Mouse (Mus musculus) thymus, postnatal 36 days (tissue): ENCODE data around the gene Dst.

ENCODE experiments used
- DNase-seq, 2 experiments: peaks; one replicate each; pipeline ENCODE4 v3.0.0; 2022; ENCODE audit warnings: mixed read lengths in 2 of 2

The Dst gene

DNA sequence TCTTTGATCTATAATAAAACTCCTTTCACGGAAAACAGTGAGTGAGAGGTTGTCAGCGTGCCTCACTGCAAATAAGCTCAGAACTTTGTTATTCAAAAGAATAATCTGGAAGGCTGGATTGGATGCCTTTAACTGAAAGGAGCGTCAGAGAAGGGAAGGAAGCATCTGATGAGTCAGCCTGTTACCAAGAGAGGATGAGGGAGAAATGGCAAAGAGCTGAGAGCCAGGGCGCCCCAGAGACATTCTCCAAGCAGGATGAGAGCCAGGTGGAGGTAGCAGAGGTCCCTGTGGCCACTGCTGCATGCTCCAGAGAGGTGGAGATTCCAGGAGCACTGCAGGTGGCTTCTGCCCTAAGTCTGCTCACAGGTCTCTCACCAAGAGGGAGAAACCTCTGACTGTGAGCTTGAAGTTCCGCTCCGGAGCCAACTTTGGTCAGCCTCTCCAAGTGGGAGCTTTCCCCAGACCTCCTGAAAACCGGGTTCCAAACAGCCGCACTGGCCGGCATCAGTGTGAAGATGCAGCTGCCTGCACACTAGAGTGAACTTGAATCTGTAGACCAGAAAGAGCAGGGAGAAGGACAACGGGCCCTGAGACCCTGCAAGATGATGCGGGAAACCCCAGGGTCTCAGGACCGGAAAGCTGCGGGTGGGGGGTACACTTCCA is 231.3 kb downstream of the Dst start:
- no peak for DNase-seq

GRCm38 (mm10) chr1:34139871-34140471 is 231.9 kb downstream of the Dst start:
- DNase-seq: no peak

- DNase-seq: no peak
These were observed 232.7 kb downstream of the Dst start for GRCm38 (mm10) chr1:34140686-34141085.

DNA sequence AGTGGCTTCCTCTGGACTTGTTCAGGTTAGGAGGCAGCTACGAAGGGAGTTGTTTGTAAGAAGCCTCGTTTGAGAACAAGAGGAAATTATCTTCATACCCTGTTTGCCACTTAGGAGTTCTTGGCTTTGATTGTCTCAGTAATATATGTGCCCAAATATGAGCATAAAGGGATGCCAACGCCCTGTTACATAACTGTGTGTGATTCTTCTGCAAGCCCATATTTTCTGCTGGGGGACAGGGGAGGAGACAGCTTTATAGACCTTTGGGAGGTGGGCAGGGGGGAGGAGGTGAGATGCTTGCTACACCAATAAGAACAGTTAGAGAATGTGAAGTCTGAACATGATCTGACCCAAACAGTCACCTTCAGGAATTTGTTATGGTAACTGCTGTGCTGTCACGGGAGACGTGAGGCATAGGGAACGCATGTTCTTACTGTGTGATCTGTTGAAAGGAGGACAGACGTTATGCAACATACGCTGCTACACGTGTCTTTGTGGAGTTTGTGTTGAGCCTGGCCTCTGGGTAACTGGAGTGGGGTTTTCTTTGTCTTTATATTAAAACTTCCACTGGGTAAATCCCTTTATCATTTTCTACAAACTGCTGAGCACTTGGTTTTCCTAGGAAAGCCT is 235.0 kb downstream of the Dst start:
- no peak for DNase-seq

DNA sequence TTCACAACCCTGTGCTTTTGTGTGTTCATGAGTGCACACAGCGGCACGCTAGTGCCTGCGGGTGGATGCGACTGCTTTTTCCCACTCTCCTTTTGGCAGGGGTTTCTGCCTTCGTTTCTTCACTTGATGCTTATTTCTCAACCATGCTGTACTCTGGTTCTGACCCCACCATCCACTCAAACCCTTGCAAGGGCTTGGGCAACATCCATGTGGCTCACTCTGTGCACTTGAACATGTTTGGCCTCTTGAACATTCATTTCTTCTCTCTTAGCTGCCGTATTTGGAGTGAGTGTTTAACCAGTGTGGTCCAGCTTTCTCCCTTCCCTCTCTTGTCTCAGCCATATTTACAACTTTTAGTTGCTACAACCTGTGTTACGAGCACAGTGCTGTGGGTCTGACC is 236.8 kb downstream of the Dst start:
- no peak for DNase-seq

GRCm38 (mm10) chr1:34148039-34148438 is 240.0 kb downstream of the Dst start:
- DNase-seq: no peak

DNA sequence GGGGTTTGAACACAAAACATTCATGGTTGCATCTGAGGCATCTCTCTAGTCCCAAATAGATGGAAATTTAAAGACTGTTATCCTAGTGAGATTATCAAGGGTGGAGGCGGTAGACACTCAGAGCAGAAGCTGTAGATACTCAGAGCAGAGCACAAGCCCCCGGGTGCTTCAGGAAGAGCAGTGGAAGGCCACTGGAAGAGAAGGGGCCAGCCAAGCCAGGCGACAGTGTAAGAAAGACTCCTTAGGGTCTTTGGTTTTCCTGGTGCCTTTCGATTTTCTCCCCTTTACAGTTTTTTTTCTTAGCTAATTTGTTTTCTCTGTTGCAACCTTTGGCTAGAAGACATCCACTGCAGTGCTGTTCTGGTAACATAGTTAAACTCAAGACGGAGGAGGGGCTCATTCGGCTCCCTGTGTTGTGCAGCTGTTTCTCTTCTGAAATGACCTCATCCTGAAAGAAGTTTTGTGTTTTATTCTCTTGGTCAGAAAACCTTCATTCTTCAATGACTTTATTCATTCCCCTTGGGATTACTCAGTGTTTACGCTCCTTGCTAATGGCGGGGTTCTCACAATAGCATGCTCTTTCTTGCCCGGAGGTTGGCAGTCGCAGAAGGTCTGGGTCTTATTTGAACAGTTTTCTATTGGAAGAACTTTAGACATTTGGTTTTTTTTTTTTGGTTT is 242.5 kb downstream of the Dst start:
- DNase-seq: no peak

- DNase-seq: no peak
These were observed 244.7 kb downstream of the Dst start for GRCm38 (mm10) chr1:34152683-34153082.

GRCm38 (mm10) chr1:34156058-34156457 is 248.0 kb downstream of the Dst start:
- DNase-seq: no peak

- no peak for DNase-seq
These were observed 249.7 kb downstream of the Dst start for GRCm38 (mm10) chr1:34157702-34158101.

GRCm38 (mm10) chr1:34158822-34159221 is 250.8 kb downstream of the Dst start:
- no peak for DNase-seq

GRCm38 (mm10) chr1:34159898-34160297 is 251.9 kb downstream of the Dst start:
- no peak for DNase-seq

GRCm38 (mm10) chr1:34164616-34165295 is 256.7 kb downstream of the Dst start:
- DNase-seq: peak; percentile 64 to 71

DNA sequence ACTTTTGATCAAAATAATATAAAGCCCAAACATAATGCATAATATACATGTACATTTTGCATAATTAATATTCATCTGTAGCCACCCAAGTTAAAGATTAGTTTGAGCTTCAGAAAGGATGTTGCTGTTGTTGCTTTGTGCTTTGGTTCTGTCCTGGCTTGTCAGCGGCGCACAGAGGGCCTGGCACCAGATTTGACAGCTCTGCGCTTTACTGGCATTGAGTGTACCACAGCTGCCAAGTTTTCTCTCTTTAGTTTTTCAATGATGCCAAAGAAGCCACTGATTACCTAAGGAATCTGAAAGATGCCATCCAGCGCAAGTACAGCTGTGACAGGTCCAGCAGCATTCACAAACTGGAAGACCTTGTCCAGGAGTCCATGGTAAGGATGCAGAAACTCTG is 257.9 kb downstream of the Dst start:
- DNase-seq: no peak

DNA sequence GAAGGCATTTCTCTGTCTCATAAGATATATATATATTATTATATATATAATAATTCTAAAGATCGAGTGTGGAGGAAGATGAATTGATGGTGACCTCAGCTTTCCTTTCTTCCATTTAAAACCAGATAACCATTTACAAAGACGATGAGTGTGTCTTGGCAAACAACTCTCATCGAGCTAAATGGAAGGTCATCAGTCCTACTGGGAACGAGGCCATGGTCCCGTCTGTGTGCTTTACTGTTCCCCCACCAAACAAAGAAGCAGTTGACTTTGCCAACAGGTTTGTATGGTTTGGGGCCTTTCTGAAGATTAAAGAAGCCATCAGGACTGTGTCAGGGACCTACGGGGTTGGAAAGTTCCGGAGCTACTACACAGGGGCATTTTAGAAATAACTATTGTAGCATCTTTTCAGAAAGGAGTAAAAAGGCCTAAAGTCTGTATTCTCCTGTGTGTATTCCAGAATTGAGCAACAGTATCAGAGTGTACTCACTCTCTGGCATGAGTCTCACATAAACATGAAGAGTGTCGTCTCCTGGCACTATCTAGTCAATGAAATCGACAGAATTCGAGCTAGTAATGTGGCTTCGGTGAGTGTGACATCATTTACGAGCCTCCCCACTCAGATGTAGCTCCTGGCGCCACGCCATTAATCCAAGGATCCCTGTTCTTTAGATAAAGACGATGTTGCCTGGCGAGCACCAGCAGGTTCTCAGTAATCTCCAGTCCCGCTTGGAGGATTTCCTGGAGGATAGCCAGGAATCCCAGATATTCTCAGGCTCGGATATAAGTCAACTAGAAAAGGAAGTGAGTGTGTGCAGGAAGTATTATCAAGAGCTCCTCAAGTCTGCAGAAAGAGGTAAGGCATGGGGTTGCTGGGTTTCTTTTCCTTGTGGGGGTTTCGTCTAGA is 259.4 kb downstream of the Dst start:
- DNase-seq: no peak

DNA sequence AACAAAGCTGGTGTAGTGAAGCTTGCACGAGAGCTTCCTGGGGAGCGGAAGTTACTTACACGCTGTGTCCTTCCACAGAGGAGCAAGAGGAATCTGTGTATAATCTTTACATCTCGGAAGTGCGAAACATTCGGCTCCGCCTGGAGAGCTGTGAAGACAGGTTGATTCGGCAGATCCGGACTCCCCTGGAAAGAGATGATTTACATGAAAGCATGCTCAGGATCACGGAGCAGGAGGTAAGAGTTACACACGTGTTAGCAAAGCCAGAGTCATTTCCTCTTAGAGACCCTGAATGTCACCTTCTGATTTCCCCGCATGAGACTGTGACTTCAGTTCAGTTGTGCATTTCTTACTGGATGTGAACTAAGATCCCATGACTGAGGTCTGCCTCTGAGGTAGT is 261.1 kb downstream of the Dst start:
- DNase-seq: no peak

DNA sequence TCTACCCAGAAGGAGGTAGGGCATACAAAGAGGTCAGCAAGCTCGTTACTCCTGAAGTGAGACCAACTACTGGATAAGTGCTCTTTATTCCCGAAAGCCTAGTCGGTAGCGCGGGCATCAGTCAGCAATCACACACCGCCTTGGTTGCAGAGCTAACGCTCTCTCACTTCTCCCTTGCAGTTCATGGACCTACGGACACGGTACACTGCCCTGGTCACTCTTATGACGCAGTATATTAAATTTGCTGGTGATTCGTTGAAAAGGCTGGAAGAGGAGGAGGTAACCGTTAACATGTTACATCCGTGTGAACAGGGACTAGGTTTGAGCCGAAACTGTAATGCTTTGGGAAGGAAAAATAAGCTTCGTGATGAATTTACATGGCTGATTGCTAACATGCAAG is 266.5 kb downstream of the Dst start:
- DNase-seq: no peak

DNA sequence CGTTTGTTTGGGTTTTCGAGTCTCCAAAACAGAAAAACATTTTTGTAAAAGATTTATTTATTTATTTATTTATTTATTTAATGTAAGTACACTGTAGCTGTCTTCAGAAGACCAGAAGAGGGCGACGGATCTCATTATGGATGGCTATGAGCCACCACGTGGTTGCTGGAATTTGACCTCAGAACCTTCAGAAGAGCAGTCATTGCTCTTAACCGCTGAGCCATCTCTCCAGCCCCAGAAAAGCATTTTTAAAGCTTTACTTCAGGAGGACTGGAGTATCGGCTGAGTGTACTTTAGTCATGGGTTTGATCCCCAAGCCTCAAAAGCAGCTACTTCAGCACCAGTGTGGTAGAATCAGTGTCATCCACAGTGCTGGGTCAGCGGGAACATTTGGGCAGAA is 266.9 kb downstream of the Dst start:
- no peak for DNase-seq

GRCm38 (mm10) chr1:34178022-34178727 is 270.1 kb downstream of the Dst start:
- DNase-seq: no peak

DNA sequence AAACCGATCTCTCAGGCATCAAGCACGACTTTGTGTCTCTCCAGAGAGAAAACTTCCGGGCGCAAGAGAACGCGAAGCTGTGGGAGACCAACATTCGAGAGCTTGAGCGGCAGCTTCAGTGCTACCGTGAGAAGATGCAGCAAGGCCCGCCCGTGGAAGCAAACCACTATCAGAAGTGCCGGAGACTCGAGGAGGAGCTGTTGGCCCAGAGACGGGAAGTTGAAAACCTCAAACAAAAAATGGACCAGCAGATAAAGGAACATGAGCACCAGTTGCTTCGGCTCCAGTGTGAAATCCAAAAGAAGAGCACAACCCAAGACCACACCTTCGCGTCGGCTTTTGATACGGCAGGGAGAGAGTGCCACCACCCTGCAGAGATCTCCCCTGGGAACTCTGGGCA is 271.7 kb downstream of the Dst start:
- DNase-seq: no peak
